Mouse (Mus musculus): ENCODE results near the gene Glp2r. TPM values are rescaled to one million over a fixed set of nuclear protein-coding genes. Genes with fewer than 3 reads are reported as not detected.

Glp2r gene
- polyA plus RNA-seq, 1 experiment = not detected

DNA sequence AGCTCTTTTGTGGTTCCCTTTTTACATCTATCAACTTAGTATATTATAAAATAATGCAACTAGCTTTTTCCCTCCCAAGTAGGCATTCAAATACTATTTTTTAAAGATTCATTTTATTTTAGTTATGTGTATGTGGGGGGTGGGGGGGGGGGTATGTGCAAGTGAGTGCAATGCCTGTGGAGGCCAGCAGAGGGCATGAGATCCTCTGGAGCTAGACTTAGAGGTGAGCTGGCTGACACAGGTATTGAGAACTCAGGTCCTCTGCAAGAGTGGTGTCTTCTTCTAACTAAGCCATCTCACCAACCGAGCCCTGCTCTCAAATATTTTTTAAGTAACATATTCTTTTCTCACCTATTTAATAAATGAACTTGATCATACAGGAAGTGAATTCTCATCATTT lies 34.6 kb upstream of the Glp2r start:
- H3K36me3 ChIP-seq (ENCODE audit: control insufficient read depth, insufficient read depth, low read length, poor library complexity, severe bottlenecking) = no peaks in the 10 kb centered on the region; the same call in 1 of the 2 replicates

DNA sequence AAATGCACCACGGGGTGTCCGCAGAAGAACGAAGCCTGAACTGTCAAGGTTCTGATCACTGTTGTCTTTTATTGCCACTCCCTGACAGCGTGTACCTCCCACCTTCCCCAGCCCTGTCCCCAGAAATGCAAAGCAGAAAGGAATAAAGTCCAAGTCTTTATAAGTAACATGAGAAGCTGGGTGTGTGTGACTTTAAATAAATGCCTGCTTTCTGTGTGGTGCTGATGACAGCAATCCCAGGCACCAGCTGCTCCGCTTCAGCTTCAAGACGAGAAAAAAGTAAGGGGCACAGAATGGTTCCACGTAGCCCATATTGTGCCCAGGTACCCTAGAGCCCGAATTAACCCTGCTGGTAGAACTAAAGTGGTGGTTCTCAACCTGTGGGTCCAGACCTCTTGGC lies 30.2 kb upstream of the Glp2r start:
- Histone ChIP-seq H3K36me3 (ENCODE audit: control insufficient read depth, insufficient read depth, low read length, poor library complexity, severe bottlenecking) (no peaks in the 10 kb centered on the region), H3K9ac (ENCODE audit: low read depth, poor library complexity, severe bottlenecking) (no peak overlapping the region), H3K27me3 (ENCODE audit: control insufficient read depth, insufficient read depth, low read length, poor library complexity, severe bottlenecking) (no peaks in the 10 kb centered on the region), H3K27ac (ENCODE audit: insufficient read depth, low read length) (no peak overlapping the region), H3K4me3 (ENCODE audit: low read depth, low read length) (no peak overlapping the region), H3K9me3 (replicated peaks; ENCODE audit: control insufficient read depth, insufficient read depth, low read length, poor library complexity, severe bottlenecking) (no peaks in the 10 kb centered on the region), H3K4me1 (ENCODE audit: control insufficient read depth, insufficient read depth, low read length) (no peaks in the 10 kb centered on the region)
- TF ChIP-seq CTCF (IDR thresholded peaks at IDR 0.05; ENCODE audit: low read depth, low read length) (no peak), EP300 (IDR thresholded peaks at IDR 0.05; ENCODE audit: insufficient read depth, low read depth, low read length) (no peak), POLR2A (IDR thresholded peaks at IDR 0.05; ENCODE audit: insufficient read depth, low read length) (no peak)

More for the DNA sequence above, 34.6 kb upstream of the Glp2r start:
- Histone ChIP-seq H3K4me3 (ENCODE audit: low read depth, low read length) (no peak overlapping the region), H3K4me1 (ENCODE audit: control insufficient read depth, insufficient read depth, low read length) (peaks cover 2% of the 10 kb centered on the region), H3K27me3 (ENCODE audit: control insufficient read depth, insufficient read depth, low read length, poor library complexity, severe bottlenecking) (no peaks in the 10 kb centered on the region), H3K9ac (ENCODE audit: low read depth, poor library complexity, severe bottlenecking) (no peak overlapping the region), H3K9me3 (replicated peaks; ENCODE audit: control insufficient read depth, insufficient read depth, low read length, poor library complexity, severe bottlenecking) (no peaks in the 10 kb centered on the region), H3K27ac (ENCODE audit: insufficient read depth, low read length) (no peak overlapping the region)
- TF ChIP-seq POLR2A (IDR thresholded peaks at IDR 0.05; ENCODE audit: insufficient read depth, low read length) = no peak
- peak; percentile 46 for TF ChIP-seq CTCF (IDR thresholded peaks at IDR 0.05; ENCODE audit: low read depth, low read length)

DNA sequence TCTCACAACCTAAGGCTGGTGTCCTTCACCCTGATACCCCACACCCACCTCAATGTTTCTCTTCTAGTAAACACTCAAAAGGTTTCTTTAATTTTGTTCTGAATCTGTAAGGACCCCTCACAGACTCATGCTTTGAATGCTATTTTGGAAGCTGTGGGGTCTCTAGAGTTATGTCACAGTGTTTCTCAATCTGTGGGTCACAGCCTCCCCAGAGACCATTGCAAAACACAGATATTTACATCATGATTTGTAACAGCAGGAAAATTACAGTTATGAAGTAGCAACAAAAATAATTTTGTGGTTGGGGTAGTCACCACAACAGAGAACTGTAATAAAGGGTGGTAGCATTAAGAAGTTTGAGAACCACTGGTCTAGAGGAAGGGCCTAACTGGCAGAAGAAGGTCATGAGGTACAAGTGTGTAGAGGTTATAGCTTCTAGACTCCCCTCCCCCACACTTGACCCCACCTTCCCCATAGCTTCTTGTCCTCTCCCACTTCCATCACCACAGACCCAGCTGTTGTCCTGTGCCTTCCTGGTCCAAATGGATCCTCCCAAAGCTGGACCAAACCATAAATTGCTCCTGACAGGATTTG lies 29.3 kb upstream of the Glp2r start:
- H3K27ac ChIP-seq (ENCODE audit: insufficient read depth, low read length) = no peak overlapping the region
- no peaks in the 10 kb centered on the region for H3K9me3 ChIP-seq (replicated peaks; ENCODE audit: control insufficient read depth, insufficient read depth, low read length, poor library complexity, severe bottlenecking)
- TF ChIP-seq CTCF (IDR thresholded peaks at IDR 0.05; ENCODE audit: low read depth, low read length) (no peak), POLR2A (IDR thresholded peaks at IDR 0.05; ENCODE audit: insufficient read depth, low read length) (no peak), EP300 (IDR thresholded peaks at IDR 0.05; ENCODE audit: insufficient read depth, low read depth, low read length) (no peak)
- H3K27me3 ChIP-seq (ENCODE audit: control insufficient read depth, insufficient read depth, low read length, poor library complexity, severe bottlenecking) = no peaks in the 10 kb centered on the region
- H3K36me3 ChIP-seq (ENCODE audit: control insufficient read depth, insufficient read depth, low read length, poor library complexity, severe bottlenecking) = no peaks in the 10 kb centered on the region
- H3K4me3 ChIP-seq (ENCODE audit: low read depth, low read length) = no peak overlapping the region
- no peaks in the 10 kb centered on the region for H3K4me1 ChIP-seq (ENCODE audit: control insufficient read depth, insufficient read depth, low read length)
- no peak overlapping the region for H3K9ac ChIP-seq (ENCODE audit: low read depth, poor library complexity, severe bottlenecking)

DNA sequence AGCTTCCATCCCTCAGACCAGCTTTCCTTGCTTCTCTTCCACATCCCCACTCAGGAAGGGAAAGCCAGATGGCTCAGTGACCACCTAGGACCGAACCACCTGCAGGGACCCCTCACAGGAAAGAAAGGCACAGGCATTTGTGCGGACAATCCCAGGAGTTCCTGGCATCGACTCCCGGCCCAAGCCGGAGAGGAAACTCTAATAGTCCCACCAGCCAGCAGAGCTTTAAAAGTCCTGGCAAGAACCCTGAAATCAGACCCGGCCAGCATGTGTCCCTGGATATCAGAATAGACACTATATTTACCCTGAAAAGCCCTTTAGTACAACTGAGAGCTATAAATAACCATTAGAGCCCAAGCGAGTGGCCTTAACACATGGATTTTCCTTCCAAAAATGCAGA lies 27.0 kb upstream of the Glp2r start, which contains the start of gene Dhrs7c:
Dhrs7c (plus strand) TSS at position 257 of the 400 bp plus-strand sequence.
- no peaks in the 10 kb centered on the region for H3K27me3 ChIP-seq (ENCODE audit: control insufficient read depth, insufficient read depth, low read length, poor library complexity, severe bottlenecking)
- no peak within 1 kb of the TSS for H3K4me3 ChIP-seq (ENCODE audit: low read depth, low read length)
- H3K9me3 ChIP-seq (replicated peaks; ENCODE audit: control insufficient read depth, insufficient read depth, low read length, poor library complexity, severe bottlenecking) = no peaks in the 10 kb centered on the region
- no peak within 1 kb of the TSS for H3K9ac ChIP-seq (ENCODE audit: low read depth, poor library complexity, severe bottlenecking)
- no peak within 1 kb of the TSS for H3K27ac ChIP-seq (ENCODE audit: insufficient read depth, low read length)
- H3K4me1 ChIP-seq (ENCODE audit: control insufficient read depth, insufficient read depth, low read length) = no peaks in the 10 kb centered on the region
- TF ChIP-seq CTCF (IDR thresholded peaks at IDR 0.05; ENCODE audit: low read depth, low read length) (no peak), EP300 (IDR thresholded peaks at IDR 0.05; ENCODE audit: insufficient read depth, low read depth, low read length) (no peak), POLR2A (IDR thresholded peaks at IDR 0.05; ENCODE audit: insufficient read depth, low read length) (no peak)
- H3K36me3 ChIP-seq (ENCODE audit: control insufficient read depth, insufficient read depth, low read length, poor library complexity, severe bottlenecking) = no peaks in the 10 kb centered on the region

DNA sequence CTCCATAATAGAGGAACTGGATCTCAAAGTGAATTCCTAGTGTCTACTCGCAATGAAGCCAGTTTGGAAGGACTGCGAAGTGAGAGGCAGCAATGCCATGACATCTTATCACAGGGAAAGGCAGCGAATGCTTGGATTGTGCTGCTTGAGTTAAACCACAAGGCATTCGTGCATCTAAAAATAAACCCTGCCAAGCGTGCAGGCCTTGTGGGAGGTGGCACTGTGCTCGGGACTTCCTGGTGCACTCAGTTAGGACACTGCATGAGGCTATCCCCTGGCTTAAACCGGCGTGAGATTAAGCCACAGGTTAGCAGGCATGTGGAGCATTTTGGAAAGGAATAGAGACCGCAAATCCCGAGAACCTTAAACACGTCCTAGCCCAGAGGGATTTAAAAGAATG lies 19.2 kb upstream of the Glp2r start:
- Histone ChIP-seq H3K9ac (ENCODE audit: low read depth, poor library complexity, severe bottlenecking) (no peak overlapping the region), H3K9me3 (replicated peaks; ENCODE audit: control insufficient read depth, insufficient read depth, low read length, poor library complexity, severe bottlenecking) (no peaks in the 10 kb centered on the region), H3K27ac (ENCODE audit: insufficient read depth, low read length) (no peak overlapping the region), H3K4me3 (ENCODE audit: low read depth, low read length) (no peak overlapping the region), H3K36me3 (ENCODE audit: control insufficient read depth, insufficient read depth, low read length, poor library complexity, severe bottlenecking) (no peaks in the 10 kb centered on the region), H3K27me3 (ENCODE audit: control insufficient read depth, insufficient read depth, low read length, poor library complexity, severe bottlenecking) (no peaks in the 10 kb centered on the region), H3K4me1 (ENCODE audit: control insufficient read depth, insufficient read depth, low read length) (no peaks in the 10 kb centered on the region)
- TF ChIP-seq POLR2A (IDR thresholded peaks at IDR 0.05; ENCODE audit: insufficient read depth, low read length) = no peak
- TF ChIP-seq EP300 (IDR thresholded peaks at IDR 0.05; ENCODE audit: insufficient read depth, low read depth, low read length) = no peak
- no peak for TF ChIP-seq CTCF (IDR thresholded peaks at IDR 0.05; ENCODE audit: low read depth, low read length)

DNA sequence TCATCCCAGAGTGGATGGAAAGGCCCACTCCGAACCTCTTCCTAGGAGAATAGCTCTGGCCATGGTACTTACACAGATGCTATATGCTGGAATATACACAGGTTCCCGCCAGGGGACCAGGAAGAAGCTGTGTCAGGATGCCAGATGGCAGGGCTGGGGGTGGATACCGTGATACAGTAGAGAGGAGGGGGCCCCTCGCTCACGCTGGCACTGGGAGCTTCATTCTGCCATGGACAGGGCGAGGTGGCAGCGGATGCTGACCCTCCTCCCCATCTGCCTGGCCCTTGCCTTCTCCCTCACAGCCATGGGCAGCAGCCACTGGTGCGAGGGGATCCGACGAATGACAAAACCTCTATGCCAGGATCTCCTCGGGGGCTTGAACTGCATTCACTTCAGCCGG lies 3.4 kb upstream of the Glp2r start, which contains the start of gene Gsg1l2:
Gsg1l2 (plus strand) TSS at position 230 of the 400 bp plus-strand sequence.
- Histone ChIP-seq H3K9me3 (replicated peaks; ENCODE audit: control insufficient read depth, insufficient read depth, low read length, poor library complexity, severe bottlenecking) (no peaks in the 10 kb centered on the region), H3K9ac (ENCODE audit: low read depth, poor library complexity, severe bottlenecking) (no peak within 1 kb of the TSS), H3K4me1 (ENCODE audit: control insufficient read depth, insufficient read depth, low read length) (no peaks in the 10 kb centered on the region), H3K27me3 (ENCODE audit: control insufficient read depth, insufficient read depth, low read length, poor library complexity, severe bottlenecking) (no peaks in the 10 kb centered on the region), H3K36me3 (ENCODE audit: control insufficient read depth, insufficient read depth, low read length, poor library complexity, severe bottlenecking) (no peaks in the 10 kb centered on the region), H3K27ac (ENCODE audit: insufficient read depth, low read length) (no peak within 1 kb of the TSS), H3K4me3 (ENCODE audit: low read depth, low read length) (no peak within 1 kb of the TSS)
- TF ChIP-seq EP300 (IDR thresholded peaks at IDR 0.05; ENCODE audit: insufficient read depth, low read depth, low read length) (no peak), CTCF (IDR thresholded peaks at IDR 0.05; ENCODE audit: low read depth, low read length) (no peak), POLR2A (IDR thresholded peaks at IDR 0.05; ENCODE audit: insufficient read depth, low read length) (no peak)
